Mouse (Mus musculus) naive thymus-derived CD4-positive, alpha-beta T cell, adult 5 months (primary cell): ENCODE measurements around the gene Gm49361. TPM values are rescaled to one million over a fixed set of nuclear protein-coding genes. Genes with fewer than 3 reads are reported as not detected.

Source experiments
- polyA plus RNA-seq: library from polyadenylated mRNA; unstranded; fragments of 100-300 nt; shearing (Covaris generic); gene quantifications from one replicate; pipeline ENCODE4 v1.2.1, GENCODE M21; 2017

The Gm49361 gene
- polyA plus RNA-seq, result not detected

GRCm38 (mm10) chr14:57746001-57746771, at the start of gene Gm49361:
Gm49361 (minus strand) TSS chr14:57746103.

GRCm38 (mm10) chr14:57758237-57758636, 12.3 kb upstream of the Gm49361 start, which contains the start of gene Lats2:
Lats2 (minus strand) TSS chr14:57758388.

GRCm38 (mm10) chr14:57664822-57665627, 80.9 kb downstream of the Gm49361 start, which contains the start of gene Xpo4:
Xpo4 (minus strand) TSS chr14:57665430.

Other genes starting within 250 kb of the Gm49361 start
- gene Il17d, start 221.3 kb downstream of the Gm49361 start, polyA plus RNA-seq, result not detected
- gene Eef1akmt1, start 174.5 kb downstream of the Gm49361 start, polyA plus RNA-seq, result 26.0 TPM
- 46.1 TPM for gene Xpo4, start 80.7 kb downstream of the Gm49361 start, polyA plus RNA-seq
- 79.3 TPM for gene Lats2, start 12.3 kb upstream of the Gm49361 start, polyA plus RNA-seq
- 224 TPM for gene Sap18, start 52.1 kb upstream of the Gm49361 start, polyA plus RNA-seq
- 0.65 TPM for gene Ska3, start 80.1 kb upstream of the Gm49361 start, polyA plus RNA-seq
- gene Mrpl57, start 80.1 kb upstream of the Gm49361 start, polyA plus RNA-seq, result 78.4 TPM
- gene Zdhhc20, start 144.2 kb upstream of the Gm49361 start, polyA plus RNA-seq, result 164 TPM